Mouse (Mus musculus) kidney, adult 2 months (tissue): ENCODE measurements around the gene Fbxl8.

Source experiments
- CTCF ChIP-seq: fragments of 200-500 bp; conservative IDR thresholded peaks from 2 replicates; pipeline ENCODE4 v1.5.1; 2011; ENCODE audit warnings: low read depth, mild to moderate bottlenecking, control low read depth, low read length, moderate library complexity, mixed read lengths; ENCODE audit not compliant: insufficient read depth, insufficient read length
- POLR2A ChIP-seq: fragments of 200-500 bp; IDR thresholded peaks from one replicate; pipeline ENCODE4 v1.6.1; 2011; ENCODE audit warnings: low read depth, low read length, control low read depth

DNA sequence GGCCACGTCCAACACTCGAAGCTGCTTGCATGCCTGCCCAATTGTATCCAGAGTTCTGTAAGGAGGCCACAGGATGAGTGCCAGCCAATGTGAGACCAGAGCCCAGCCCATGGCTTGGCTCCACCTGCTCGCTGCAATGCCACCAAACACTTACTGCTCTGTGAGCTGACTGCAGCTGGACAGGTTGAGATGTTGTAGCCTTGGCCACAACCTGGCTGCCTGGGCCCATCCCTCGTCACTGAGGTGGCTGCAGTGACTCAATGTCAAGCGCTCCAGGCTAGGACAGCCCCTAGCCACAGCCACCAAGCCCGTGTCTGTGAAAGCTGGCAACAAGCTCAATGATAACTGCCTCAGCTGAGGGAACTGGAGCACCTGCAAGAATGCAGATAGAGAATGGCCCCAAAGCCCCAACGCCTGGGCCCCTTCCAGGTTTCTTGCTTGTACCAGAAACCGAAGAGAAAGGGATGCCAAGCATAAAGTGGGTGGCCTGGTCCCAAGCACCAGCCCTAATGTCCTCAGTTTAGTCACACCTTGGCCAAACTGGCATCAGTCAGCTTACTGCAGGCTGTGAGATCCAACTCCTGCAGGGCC, 48.5 kb downstream of the Fbxl8 start:
- TF ChIP-seq CTCF, result no peak
- no peak for TF ChIP-seq POLR2A
